Mouse (Mus musculus): ENCODE results near the gene Ifna6. TPM values are rescaled to one million over a fixed set of nuclear protein-coding genes. Genes with fewer than 3 reads are reported as not detected.

Ifna6 gene
- total and polyA plus RNA-seq, 3 experiments, result not detected

- H3K4me1 ChIP-seq (ENCODE audit: insufficient read depth, low read depth, low read length), result no peaks in the 10 kb centered on the region
- TF ChIP-seq TAL1 (conservative IDR thresholded peaks at IDR 0.05; ENCODE audit: low read depth, low read length) (no peak), GATA1 (IDR thresholded peaks at IDR 0.05; ENCODE audit: borderline replicate concordance, low read length) (no peak)
- DNase-seq (ENCODE audit: low spot score) (no peak), ATAC-seq (ENCODE audit: extremely low read depth, insufficient number of reproducible peaks, low FRiP score, poor library complexity, severe bottlenecking) (no peak)
- no peaks in the 10 kb centered on the region for H3K27me3 ChIP-seq (ENCODE audit: insufficient read depth, low read length)
- H3K4me3 ChIP-seq (ENCODE audit: low read depth, low read length), result no peak overlapping the region
- H3K9me3 ChIP-seq (replicated peaks), result no peaks in the 10 kb centered on the region
- no peaks in the 10 kb centered on the region for H3K36me3 ChIP-seq (replicated peaks)
These were observed 11.6 kb downstream of the Ifna6 start for GRCm38 (mm10) chr4:88838828-88839227.

- TF ChIP-seq TAL1 (conservative IDR thresholded peaks at IDR 0.05; ENCODE audit: low read depth, low read length), result no peak
- TF ChIP-seq GATA2 (IDR thresholded peaks at IDR 0.05; ENCODE audit: borderline replicate concordance, low read depth, low read length), result no peak
- no peak for TF ChIP-seq GATA1 (IDR thresholded peaks at IDR 0.05; ENCODE audit: borderline replicate concordance, low read length)
- no peak for TF ChIP-seq POLR2AphosphoS5 (IDR thresholded peaks at IDR 0.05; ENCODE audit: insufficient replicate concordance, low read depth, low read length)
- TF ChIP-seq CTCF (IDR thresholded peaks at IDR 0.05; ENCODE audit: low read depth, low read length), result no peak
- H3K4me1 ChIP-seq (ENCODE audit: insufficient read depth, low read depth, low read length), result no peaks in the 10 kb centered on the region
- no peak for ATAC-seq (ENCODE audit: extremely low read depth, insufficient number of reproducible peaks, low FRiP score, poor library complexity, severe bottlenecking)
These were observed 12.8 kb downstream of the Ifna6 start for GRCm38 (mm10) chr4:88840058-88840457.

DNA sequence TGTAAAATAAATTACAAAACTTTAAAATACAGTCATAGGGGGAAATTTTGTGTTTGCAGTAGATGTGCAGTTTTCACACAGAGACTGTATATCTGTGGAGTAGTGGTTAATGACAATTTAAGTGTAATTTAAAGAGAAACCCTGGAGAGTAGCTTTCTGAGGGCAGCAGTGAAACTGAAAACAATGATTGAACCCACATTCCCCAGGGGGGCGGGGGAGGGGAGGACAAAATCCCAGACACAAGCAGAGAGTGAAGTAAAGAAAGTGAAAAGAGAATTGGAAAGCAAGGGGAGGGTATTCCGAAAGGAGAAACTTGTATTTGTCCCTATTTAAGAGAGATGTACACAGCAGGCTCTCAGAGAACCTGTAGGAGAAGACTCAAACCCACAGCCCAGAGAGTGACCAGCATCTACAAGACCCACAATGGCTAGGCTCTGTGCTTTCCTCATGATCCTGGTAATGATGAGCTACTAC, 14.3 kb downstream of the Ifna6 start, which contains the start of gene Ifna4:
Gene Ifna4, plus strand, starts transcription at position 424 of the 474 bp plus-strand sequence.
- TF ChIP-seq TAL1 (conservative IDR thresholded peaks at IDR 0.05; ENCODE audit: low read depth, low read length) (no peak), GATA1 (IDR thresholded peaks at IDR 0.05; ENCODE audit: borderline replicate concordance, low read length) (no peak)
- Histone ChIP-seq H3K4me1 (ENCODE audit: insufficient read depth, low read depth, low read length) (no peaks in the 10 kb centered on the region), H3K36me3 (replicated peaks) (no peaks in the 10 kb centered on the region), H3K27me3 (ENCODE audit: insufficient read depth, low read length) (no peaks in the 10 kb centered on the region), H3K4me3 (ENCODE audit: low read depth, low read length) (no peak within 1 kb of the TSS), H3K9me3 (replicated peaks) (no peaks in the 10 kb centered on the region)
- ATAC-seq (ENCODE audit: extremely low read depth, insufficient number of reproducible peaks, low FRiP score, poor library complexity, severe bottlenecking), result no peak
- no peak for DNase-seq (ENCODE audit: low spot score)

More at GRCm38 (mm10) chr4:88840058-88840457, 12.8 kb downstream of the Ifna6 start:
- DNase-seq (ENCODE audit: low spot score), result no peak
- H3K4me3 ChIP-seq (ENCODE audit: low read depth, low read length), result no peak overlapping the region
- H3K36me3 ChIP-seq (replicated peaks), result no peaks in the 10 kb centered on the region
- H3K27me3 ChIP-seq (ENCODE audit: insufficient read depth, low read length), result no peaks in the 10 kb centered on the region
- no peaks in the 10 kb centered on the region for H3K9me3 ChIP-seq (replicated peaks)

DNA sequence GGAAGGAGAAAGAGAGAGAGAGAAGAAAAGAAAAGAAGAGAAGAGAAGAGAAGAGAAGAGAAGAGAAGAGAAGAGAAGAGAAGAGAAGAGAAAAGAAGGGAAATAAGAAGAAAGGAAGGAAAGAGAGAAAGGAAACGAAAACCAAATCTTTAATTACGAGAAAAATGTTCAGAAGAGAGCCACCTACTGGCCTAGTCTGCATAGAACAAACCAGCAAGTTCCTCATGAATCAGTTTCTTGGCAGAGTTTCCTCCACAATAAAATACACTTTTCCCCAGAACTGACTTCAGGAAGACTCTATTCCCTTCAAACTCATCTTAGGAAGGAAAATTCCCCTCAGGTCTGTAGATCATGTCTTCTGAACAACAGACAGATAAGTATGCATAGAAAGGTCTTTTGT, 18.1 kb downstream of the Ifna6 start:
- TF ChIP-seq GATA1 (IDR thresholded peaks at IDR 0.05; ENCODE audit: borderline replicate concordance, low read length), result no peak
- no peak for TF ChIP-seq GATA2 (IDR thresholded peaks at IDR 0.05; ENCODE audit: borderline replicate concordance, low read depth, low read length)
- TF ChIP-seq CTCF (IDR thresholded peaks at IDR 0.05; ENCODE audit: low read depth, low read length), result no peak
- DNase-seq (ENCODE audit: low spot score) (no peak), ATAC-seq (ENCODE audit: extremely low read depth, insufficient number of reproducible peaks, low FRiP score, poor library complexity, severe bottlenecking) (no peak)
- no peaks in the 10 kb centered on the region for H3K9me3 ChIP-seq (replicated peaks)
- H3K36me3 ChIP-seq (replicated peaks), result no peaks in the 10 kb centered on the region
- no peaks in the 10 kb centered on the region for H3K27me3 ChIP-seq (ENCODE audit: insufficient read depth, low read length)
- H3K4me3 ChIP-seq (ENCODE audit: low read depth, low read length), result no peak overlapping the region
- no peaks in the 10 kb centered on the region for H3K4me1 ChIP-seq (ENCODE audit: insufficient read depth, low read depth, low read length)

DNA sequence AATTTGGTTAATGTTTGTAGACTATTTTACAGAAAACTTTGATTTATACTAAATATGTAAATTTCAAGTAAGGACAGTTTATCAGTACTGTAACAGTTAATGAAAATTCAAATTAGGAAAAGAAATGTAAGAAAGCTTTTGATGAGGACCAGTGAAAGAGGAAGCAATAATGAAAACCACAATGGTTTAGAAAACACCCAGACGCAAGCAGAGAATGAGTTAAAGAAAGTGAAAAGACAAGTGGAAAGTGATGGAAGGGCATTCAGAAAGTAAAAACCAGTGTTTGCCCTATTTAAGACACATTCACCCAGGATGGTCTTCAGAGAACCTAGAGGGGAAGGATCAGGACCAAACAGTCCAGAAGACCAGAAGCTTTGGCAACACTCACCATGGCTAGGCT, 22.5 kb downstream of the Ifna6 start, which contains the start of gene Ifna1:
Gene Ifna1, plus strand, starts transcription at position 390 of the 400 bp plus-strand sequence.
- ATAC-seq (ENCODE audit: extremely low read depth, insufficient number of reproducible peaks, low FRiP score, poor library complexity, severe bottlenecking), result no peak
- TF ChIP-seq GATA1 (IDR thresholded peaks at IDR 0.05; ENCODE audit: borderline replicate concordance, low read length), result no peak
- TF ChIP-seq POLR2AphosphoS5 (IDR thresholded peaks at IDR 0.05; ENCODE audit: insufficient replicate concordance, low read depth, low read length), result no peak
- TF ChIP-seq CTCF (IDR thresholded peaks at IDR 0.05; ENCODE audit: low read depth, low read length), result no peak
- TF ChIP-seq GATA2 (IDR thresholded peaks at IDR 0.05; ENCODE audit: borderline replicate concordance, low read depth, low read length), result no peak
- TF ChIP-seq TAL1 (conservative IDR thresholded peaks at IDR 0.05; ENCODE audit: low read depth, low read length), result no peak

DNA sequence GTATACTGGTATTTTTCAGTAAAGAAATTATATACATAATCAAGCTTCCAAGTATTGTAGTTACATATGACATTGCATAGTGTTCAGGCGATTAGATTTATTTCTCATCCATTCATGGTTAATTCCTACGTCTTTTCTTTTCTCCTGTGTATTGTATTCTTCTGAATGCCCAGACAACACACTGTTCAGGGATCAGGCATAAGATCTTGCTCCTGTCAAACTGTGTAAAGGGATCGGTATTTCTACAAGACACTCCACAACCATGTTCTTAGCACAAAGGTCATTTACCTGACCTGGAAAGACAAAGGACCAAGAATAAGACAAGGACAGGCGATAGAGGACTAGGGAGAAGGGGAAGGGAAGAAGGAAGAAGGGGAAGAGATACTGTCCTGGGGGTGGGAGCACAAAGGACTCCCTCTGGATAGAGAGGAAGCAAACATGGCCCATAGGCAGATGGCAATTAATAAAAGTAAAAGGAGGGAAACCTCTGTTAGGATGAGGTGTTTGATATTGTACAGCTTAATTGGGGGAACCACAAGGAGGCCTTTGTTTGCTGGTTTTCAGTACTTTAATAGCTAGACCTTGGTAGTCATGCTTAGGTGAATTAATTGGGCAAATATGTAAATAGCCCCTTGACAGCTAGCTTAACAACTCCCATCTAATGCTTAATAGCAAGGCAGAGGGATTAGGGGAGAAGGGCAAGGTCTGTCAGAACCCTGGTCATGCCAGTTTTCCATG, 24.0 kb downstream of the Ifna6 start:
- H3K36me3 ChIP-seq (replicated peaks), result no peaks in the 10 kb centered on the region
- H3K27me3 ChIP-seq (ENCODE audit: insufficient read depth, low read length), result no peaks in the 10 kb centered on the region
- ATAC-seq (ENCODE audit: extremely low read depth, insufficient number of reproducible peaks, low FRiP score, poor library complexity, severe bottlenecking), result no peak
- DNase-seq (ENCODE audit: low spot score), result no peak
- no peaks in the 10 kb centered on the region for H3K4me1 ChIP-seq (ENCODE audit: insufficient read depth, low read depth, low read length)
- no peak overlapping the region for H3K4me3 ChIP-seq (ENCODE audit: low read depth, low read length)
- no peaks in the 10 kb centered on the region for H3K9me3 ChIP-seq (replicated peaks)
- TF ChIP-seq GATA2 (IDR thresholded peaks at IDR 0.05; ENCODE audit: borderline replicate concordance, low read depth, low read length) (no peak), POLR2AphosphoS5 (IDR thresholded peaks at IDR 0.05; ENCODE audit: insufficient replicate concordance, low read depth, low read length) (no peak), TAL1 (conservative IDR thresholded peaks at IDR 0.05; ENCODE audit: low read depth, low read length) (no peak), GATA1 (IDR thresholded peaks at IDR 0.05; ENCODE audit: borderline replicate concordance, low read length) (no peak), CTCF (IDR thresholded peaks at IDR 0.05; ENCODE audit: low read depth, low read length) (no peak)

More for the DNA sequence above, 22.5 kb downstream of the Ifna6 start, which contains the start of gene Ifna1:
- Histone ChIP-seq H3K27me3 (ENCODE audit: insufficient read depth, low read length) (no peaks in the 10 kb centered on the region), H3K4me3 (ENCODE audit: low read depth, low read length) (no peak within 1 kb of the TSS), H3K36me3 (replicated peaks) (no peaks in the 10 kb centered on the region), H3K9me3 (replicated peaks) (no peaks in the 10 kb centered on the region), H3K4me1 (ENCODE audit: insufficient read depth, low read depth, low read length) (no peaks in the 10 kb centered on the region)
- no peak for DNase-seq (ENCODE audit: low spot score)

All from G1E (cell line).